Comparison of ENCODE assay signal across 8 mouse cellular contexts in the genomic region with DNA sequence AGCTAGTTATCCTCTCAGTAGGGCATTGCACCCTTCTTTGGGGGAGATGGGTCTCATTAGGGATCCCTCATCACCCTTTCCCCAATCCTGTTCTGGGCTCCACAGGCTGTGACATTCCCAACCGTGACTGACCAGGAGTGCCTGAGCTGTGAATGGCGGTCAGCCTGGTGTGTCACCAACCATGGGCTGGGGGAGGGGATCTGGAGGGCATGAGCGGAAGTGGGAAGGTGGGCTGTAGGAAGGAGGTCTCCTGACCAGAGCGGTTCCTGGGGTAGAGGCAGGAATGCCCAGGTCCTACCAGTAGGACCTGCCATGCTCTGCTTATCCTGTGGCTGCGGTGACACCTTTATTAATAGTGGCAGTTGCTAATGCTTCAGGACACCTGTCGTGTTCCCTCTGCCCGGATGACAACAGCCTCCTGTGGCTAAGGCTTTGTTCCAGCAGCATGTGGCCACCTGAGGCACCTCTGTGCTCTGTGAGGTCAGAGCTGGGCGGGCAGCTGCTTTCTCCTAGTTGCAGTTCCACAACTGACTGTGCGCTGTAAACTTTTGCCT. TPM values are rescaled to one million over a fixed set of nuclear protein-coding genes. Genes with fewer than 3 reads are reported as not detected.
DNase-seq lines count a peak whose midpoint lies in the region; ATAC-seq lines count a peak whose summit lies in the region.

No protein-coding gene starts in this region.

- peak overlapping the region; percentile 41; the same call in 1 of the 2 replicates for H3K9ac ChIP-seq in kidney, embryonic 15.5 days
- no peak overlapping the region; the same call in 1 of the 2 replicates for H3K9ac ChIP-seq in hindbrain, embryonic 12.5 days
- no peak overlapping the region; the same call in 1 of the 2 replicates for H3K9ac ChIP-seq in midbrain, embryonic 12.5 days (replicated peaks)

- no peaks in the 10 kb centered on the region for H3K27me3 ChIP-seq in kidney, embryonic 15.5 days
- no peaks in the 10 kb centered on the region for H3K27me3 ChIP-seq in hindbrain, embryonic 12.5 days
- peaks cover 3% of the 10 kb centered on the region; the same call in 1 of the 2 replicates for H3K27me3 ChIP-seq in midbrain, embryonic 12.5 days

- ATAC-seq in kidney, embryonic 15.5 days (replicated peaks; ENCODE audit: low FRiP score), result peak; percentile 23
- ATAC-seq in hindbrain, embryonic 12.5 days (ENCODE audit: low FRiP score), result no peak; the same call in 1 of the 2 replicates
- ATAC-seq in midbrain, embryonic 12.5 days (ENCODE audit: low FRiP score, low read depth), result no peak
- no peak for ATAC-seq in inflammation-experienced regulatory T-cells, adult 6 months

- H3K4me3 ChIP-seq in kidney, embryonic 15.5 days (replicated peaks), result peak overlapping the region; percentile 52
- peak overlapping the region; percentile 69 for H3K4me3 ChIP-seq in brown adipose tissue, adult 24 weeks (ENCODE audit: insufficient read depth, low read depth, low read length)
- H3K4me3 ChIP-seq in hindbrain, embryonic 12.5 days, result peak overlapping the region; percentile 30
- H3K4me3 ChIP-seq in midbrain, embryonic 12.5 days, result peak overlapping the region; percentile 44

- peak overlapping the region; percentile 74 for H3K4me2 ChIP-seq in kidney, embryonic 15.5 days
- H3K4me2 ChIP-seq in hindbrain, embryonic 12.5 days (replicated peaks), result peak overlapping the region; percentile 62
- H3K4me2 ChIP-seq in midbrain, embryonic 12.5 days (replicated peaks), result peak overlapping the region; percentile 74

- no peak for DNase-seq in kidney, adult 18-20 months
- DNase-seq in layer of hippocampus, adult 18-20 months (ENCODE audit: low spot score in 2 of 2), result no peak
- no peak for DNase-seq in testis, postnatal 14 days (ENCODE audit: low spot score)

- H3K36me3 ChIP-seq in kidney, embryonic 15.5 days, result no peaks in the 10 kb centered on the region
- H3K36me3 ChIP-seq in hindbrain, embryonic 12.5 days, result no peaks in the 10 kb centered on the region
- H3K36me3 ChIP-seq in midbrain, embryonic 12.5 days, result 0 out of 2 replicates have a peak, but pooled peaks cover 8% of the 10 kb centered on the region

- H3K27ac ChIP-seq in kidney, embryonic 15.5 days, result peak overlapping the region; percentile 82
- H3K27ac ChIP-seq in brown adipose tissue, adult 24 weeks (replicated peaks; ENCODE audit: low read depth, low read length), result no peak overlapping the region
- no peak overlapping the region for H3K27ac ChIP-seq in hindbrain, embryonic 12.5 days
- no peak overlapping the region for H3K27ac ChIP-seq in midbrain, embryonic 12.5 days (replicated peaks)

- H3K4me1 ChIP-seq in kidney, embryonic 15.5 days, result peaks cover 85% of the 10 kb centered on the region
- H3K4me1 ChIP-seq in brown adipose tissue, adult 24 weeks (ENCODE audit: control insufficient read depth, insufficient read depth, insufficient read length, low read length), result 0 out of 2 replicates have a peak, but pooled peaks cover 3% of the 10 kb centered on the region
- peaks cover 70% of the 10 kb centered on the region for H3K4me1 ChIP-seq in hindbrain, embryonic 12.5 days
- peaks cover 72% of the 10 kb centered on the region for H3K4me1 ChIP-seq in midbrain, embryonic 12.5 days

- WGBS in kidney, embryonic 15.5 days, result 34% methylated on average over 9 of the region's 9 CpGs
- WGBS in hindbrain, embryonic 12.5 days, result 23% methylated on average over 9 of the region's 9 CpGs
- WGBS in midbrain, embryonic 12.5 days, result 24% methylated on average over 9 of the region's 9 CpGs

- H3K9me3 ChIP-seq in kidney, embryonic 15.5 days (replicated peaks), result no peaks in the 10 kb centered on the region
- no peaks in the 10 kb centered on the region for H3K9me3 ChIP-seq in hindbrain, embryonic 12.5 days (replicated peaks)
- H3K9me3 ChIP-seq in midbrain, embryonic 12.5 days, result no peaks in the 10 kb centered on the region

RNA-seq across cellular contexts. Expression of a gene that starts 13.8 kb away (rescaled TPM):
- polyA plus RNA-seq in kidney, embryonic 15.5 days (2015; fragmentation: Nextera tagmentation; extraction: Ambion mirVana), result 42.0 and 43.2 TPM in 2 replicates
- 0.25 and 0.67 TPM in 2 replicates for polyA plus RNA-seq in brown adipose tissue, adult 24 weeks (2012; ENCODE audit: insufficient read depth, insufficient read length, missing spikeins)
- polyA plus RNA-seq in hindbrain, embryonic 12.5 days (2016; fragmentation: Nextera tagmentation; extraction: Ambion mirVana), result 99.8 and 107 TPM in 2 replicates
- polyA plus RNA-seq in midbrain, embryonic 12.5 days (2016; fragmentation: Nextera tagmentation; extraction: Ambion mirVana), result 75.8 and 90.3 TPM in 2 replicates
- total RNA-seq in layer of hippocampus, adult 18-20 months (2021), result 100 to 1,000 TPM; 298 to 317 TPM
- 1 to 10 TPM in 2 of 3 experiments, under 1 TPM in 1; 0.63 to 1.4 (median 1.4) TPM for polyA plus RNA-seq in inflammation-experienced regulatory T-cells, adult 6 months (2017; shearing (Covaris generic))

RNA-seq across cellular contexts. Expression of a gene that starts 54.8 kb away (rescaled TPM):
- polyA plus RNA-seq in kidney, embryonic 15.5 days (2015; fragmentation: Nextera tagmentation; extraction: Ambion mirVana), result 0.22 and 0.33 TPM in 2 replicates
- polyA plus RNA-seq in brown adipose tissue, adult 24 weeks (2012; ENCODE audit: insufficient read depth, insufficient read length, missing spikeins), result 3.3 and 5.4 TPM in 2 replicates
- 0.30 and 0.33 TPM in 2 replicates for polyA plus RNA-seq in hindbrain, embryonic 12.5 days (2016; fragmentation: Nextera tagmentation; extraction: Ambion mirVana)
- 0.09 TPM in 1 of 2 replicates, not detected in the other for polyA plus RNA-seq in midbrain, embryonic 12.5 days (2016; fragmentation: Nextera tagmentation; extraction: Ambion mirVana)
- total RNA-seq in layer of hippocampus, adult 18-20 months (2021), result under 1 TPM; 0.05 to 0.33 TPM
- polyA plus RNA-seq in inflammation-experienced regulatory T-cells, adult 6 months (2017; shearing (Covaris generic)), result under 1 TPM; 0.20 to 0.54 (median 0.38) TPM

Comparison
In these comparisons a context has a peak if more than half of its experiments do, and no peak if none do; other contexts are left out.
1. RNA of a gene that starts 13.8 kb away (polyA plus RNA-seq): 99.8 to 107 TPM in hindbrain, embryonic 12.5 days, 75.8 to 90.3 TPM in midbrain, embryonic 12.5 days and 42.0 to 43.2 TPM in kidney, embryonic 15.5 days; 0.63 to 1.4 TPM in inflammation-experienced regulatory T-cells, adult 6 months and 0.25 to 0.67 TPM in brown adipose tissue, adult 24 weeks; every median in the first group is over 10 times any median in the second.
2. Peak in every context shown above with its lines, with median percentiles within 50 percentile points of each other: H3K4me2 ChIP-seq and H3K4me3 ChIP-seq.